Mouse (Mus musculus) testis, adult 2 months (tissue): ENCODE measurements around the gene Timm44. TPM values are rescaled to one million over a fixed set of nuclear protein-coding genes. Genes with fewer than 3 reads are reported as not detected.
A peak's percentile ranks its signal among the peaks of the same experiment; 100 is the strongest.

Experiments
- H3K27ac ChIP-seq: fragments of 200-500 bp; 2 replicates; pipeline ENCODE4 v1.5.1; 2012; ENCODE audit warnings: low read depth, low read length; ENCODE audit not compliant: control insufficient read depth, insufficient read depth
- H3K27me3 ChIP-seq: fragments of 200-500 bp; 2 replicates; pipeline ENCODE4 v1.6.1; 2012; ENCODE audit warnings: mild to moderate bottlenecking, low read length, moderate library complexity; ENCODE audit not compliant: control insufficient read depth, insufficient read depth
- H3K36me3 ChIP-seq: fragments of 200-500 bp; 2 replicates; pipeline ENCODE4 v1.6.1; 2012; ENCODE audit warnings: mild to moderate bottlenecking, low read length; ENCODE audit not compliant: control insufficient read depth, insufficient read depth
- H3K4me1 ChIP-seq: fragments of 200-500 bp; 2 replicates; pipeline ENCODE4 v1.6.1; 2012; ENCODE audit warnings: low read length; ENCODE audit not compliant: control insufficient read depth, insufficient read depth
- H3K4me3 ChIP-seq: fragments of 200-500 bp; 2 replicates; pipeline ENCODE4 v1.5.1; 2012; ENCODE audit warnings: low read depth, mild to moderate bottlenecking, low read length, moderate library complexity, mixed read lengths; ENCODE audit not compliant: control insufficient read depth
- CTCF ChIP-seq: fragments of 200-500 bp; IDR thresholded peaks from 2 replicates; pipeline ENCODE4 v1.5.1; 2012; ENCODE audit warnings: low read depth, mild to moderate bottlenecking, inconsistent platforms, low read length, moderate library complexity; ENCODE audit not compliant: control insufficient read depth, insufficient read depth, insufficient replicate concordance
- POLR2A ChIP-seq: fragments of 200-500 bp; IDR thresholded peaks from 2 replicates; pipeline ENCODE4 v1.6.1; 2012; ENCODE audit warnings: low read depth, mild to moderate bottlenecking, inconsistent platforms, low read length, moderate library complexity; ENCODE audit not compliant: control insufficient read depth
- polyA plus RNA-seq: library from polyadenylated mRNA; depleted of rRNA; stranded (reverse); fragments of >200 nt; gene quantifications from 2 replicates; pipeline ENCODE4 v1.2.3, GENCODE M21; 2012

Timm44 gene
- polyA plus RNA-seq, 1 experiment: 52.9 TPM

DNA sequence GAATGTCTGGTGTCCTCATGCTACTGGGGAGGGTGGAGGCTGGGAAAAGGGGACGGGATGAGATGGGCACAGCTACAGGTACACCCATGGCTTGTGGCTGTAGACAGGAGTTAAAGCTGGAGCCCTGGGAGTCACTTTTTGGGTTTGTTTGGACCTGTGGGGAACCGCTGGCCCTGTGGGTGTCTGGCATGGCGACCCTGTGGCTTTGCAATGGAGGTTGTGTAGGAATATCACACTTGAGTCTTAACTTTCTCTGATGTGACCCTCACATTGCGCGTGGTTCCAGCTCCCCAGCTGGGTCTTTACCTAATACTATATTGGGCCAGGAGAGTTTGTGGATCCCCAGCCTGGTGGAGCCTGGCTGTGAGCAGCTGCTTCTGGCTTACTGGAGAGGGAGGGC, 30.7 kb downstream of the Timm44 start:
- TF ChIP-seq POLR2A (no peak), CTCF (no peak)
- no peaks in the 10 kb centered on the region for H3K36me3 ChIP-seq
- no peaks in the 10 kb centered on the region for H3K27me3 ChIP-seq
- H3K4me3 ChIP-seq: no peak overlapping the region
- H3K27ac ChIP-seq: no peak overlapping the region
- H3K4me1 ChIP-seq: peaks cover 9% of the 10 kb centered on the region

DNA sequence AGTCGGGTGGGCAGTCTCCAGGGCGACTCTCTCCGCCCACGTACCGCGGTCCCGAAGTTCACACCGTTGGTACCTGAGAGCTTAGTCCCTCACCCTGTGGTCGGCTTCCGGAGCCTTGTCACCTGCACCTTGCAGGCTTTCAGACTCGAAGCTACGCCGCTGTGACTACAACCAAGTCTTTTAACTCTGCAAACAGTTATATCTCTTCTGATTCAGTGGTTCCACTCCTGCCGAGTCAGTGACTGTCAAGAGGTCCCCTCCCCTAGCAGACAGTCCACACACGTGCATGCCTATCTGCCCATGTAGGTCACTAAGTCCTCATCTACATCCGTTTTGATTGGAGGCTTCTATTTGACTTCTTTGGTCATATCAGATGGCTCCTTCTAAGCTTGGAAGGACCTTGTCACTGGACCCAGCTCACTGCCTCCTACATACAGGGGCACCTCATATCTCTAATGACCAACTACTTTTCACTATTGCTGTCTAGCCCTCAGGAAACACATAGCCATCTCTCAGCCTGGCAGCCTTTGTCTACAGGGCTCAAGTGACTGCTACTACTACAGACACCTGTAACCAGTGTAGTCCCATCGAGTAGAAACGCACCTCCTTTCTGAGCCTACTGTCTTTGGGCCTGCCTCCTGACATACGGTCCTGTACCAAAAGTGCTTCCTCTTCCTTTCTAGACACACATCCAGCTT, 36.4 kb downstream of the Timm44 start:
- no peak for TF ChIP-seq CTCF
- peak; percentile 19; the same call in 1 of the 2 replicates for TF ChIP-seq POLR2A
- Histone ChIP-seq H3K27ac (peak overlapping the region; percentile 86), H3K4me3 (peak overlapping the region; percentile 96), H3K36me3 (no peaks in the 10 kb centered on the region), H3K27me3 (no peaks in the 10 kb centered on the region), H3K4me1 (peaks cover 3% of the 10 kb centered on the region; the same call in 1 of the 2 replicates)

DNA sequence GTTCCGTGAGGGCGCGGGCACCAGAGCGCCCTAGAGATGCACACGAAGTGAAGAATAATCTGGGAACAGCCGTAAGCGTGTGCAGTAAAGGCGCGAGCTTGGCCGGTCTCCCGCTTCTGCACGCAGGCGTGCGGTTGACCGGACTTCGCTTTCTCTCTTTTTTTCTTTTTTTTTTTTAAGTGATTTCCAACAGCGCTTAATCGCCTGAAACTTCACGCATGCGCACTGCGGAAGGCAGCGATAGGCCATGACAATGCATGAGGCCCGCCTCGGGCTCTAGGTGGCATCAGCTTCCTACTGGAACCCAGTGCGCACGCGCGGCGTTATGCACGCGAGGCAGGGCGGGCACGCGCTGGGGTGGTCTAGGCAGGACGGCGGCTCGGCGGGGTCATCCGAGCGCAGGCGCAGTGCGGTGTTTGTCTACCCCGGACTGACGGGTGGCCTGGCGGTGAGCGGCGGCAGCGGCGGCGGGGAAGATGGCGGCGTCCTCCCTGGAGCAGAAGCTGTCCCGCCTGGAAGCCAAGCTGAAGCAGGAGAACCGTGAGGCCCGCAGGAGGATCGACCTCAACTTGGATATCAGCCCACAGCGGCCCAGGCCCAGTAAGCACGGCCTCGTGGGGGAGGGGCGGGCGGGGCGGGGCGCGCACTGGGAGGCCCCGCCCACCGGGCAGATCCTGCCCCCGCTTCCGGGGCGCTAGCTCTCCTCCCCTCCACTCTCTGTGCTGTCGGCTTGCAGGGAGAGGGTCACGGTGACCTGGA, 37.1 kb downstream of the Timm44 start, which contains the start of the genes Map2k7 and Gm49320:
Gene Map2k7, plus strand, starts transcription at position 307 of the 759 bp plus-strand sequence.
Gene Gm49320, plus strand, starts transcription at position 432 of the 759 bp plus-strand sequence.
- Histone ChIP-seq H3K27me3 (no peaks in the 10 kb centered on the region), H3K27ac (peak within 1 kb of the TSS; percentile 95), H3K4me3 (peak within 1 kb of the TSS; percentile 96), H3K4me1 (peaks cover 3% of the 10 kb centered on the region; the same call in 1 of the 2 replicates), H3K36me3 (no peaks in the 10 kb centered on the region)
- TF ChIP-seq CTCF (no peak; the same call in 1 of the 2 replicates), POLR2A (peak; percentile 45; the same call in 1 of the 2 replicates)

DNA sequence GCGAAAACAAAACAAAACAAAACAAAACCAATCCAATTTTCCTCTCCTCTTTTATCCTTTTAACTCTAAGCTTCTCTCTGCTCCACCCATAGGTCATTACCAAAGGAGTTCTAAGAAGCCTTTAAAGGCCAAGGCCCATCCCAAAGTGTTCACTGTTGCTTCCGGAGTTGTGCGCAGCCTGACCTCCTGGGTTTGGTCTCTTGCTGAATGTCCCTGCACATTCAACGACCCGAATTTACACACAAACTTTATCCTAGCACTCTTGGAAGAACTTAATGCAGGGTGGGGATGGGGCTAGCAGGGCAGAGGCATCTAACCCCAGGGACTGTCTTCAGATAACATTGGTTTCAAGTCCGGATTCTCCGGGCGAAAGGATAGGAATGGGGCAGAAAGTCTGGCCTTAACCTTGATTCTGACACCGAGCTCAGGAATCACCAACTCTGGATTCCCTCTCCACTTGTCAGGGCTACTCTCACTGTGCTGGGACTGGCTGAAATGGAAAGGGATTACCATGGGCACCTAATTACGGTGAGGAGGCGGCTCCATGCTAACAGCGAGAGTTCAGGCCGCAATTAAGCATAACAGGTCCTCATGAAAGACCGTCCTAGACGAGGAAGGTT, 37.8 kb downstream of the Timm44 start:
- Histone ChIP-seq H3K27me3 (no peaks in the 10 kb centered on the region), H3K27ac (peak overlapping the region; percentile 95), H3K4me1 (peaks cover 3% of the 10 kb centered on the region; the same call in 1 of the 2 replicates), H3K36me3 (no peaks in the 10 kb centered on the region), H3K4me3 (peak overlapping the region; percentile 96)
- no peak for TF ChIP-seq CTCF
- TF ChIP-seq POLR2A: no peak

DNA sequence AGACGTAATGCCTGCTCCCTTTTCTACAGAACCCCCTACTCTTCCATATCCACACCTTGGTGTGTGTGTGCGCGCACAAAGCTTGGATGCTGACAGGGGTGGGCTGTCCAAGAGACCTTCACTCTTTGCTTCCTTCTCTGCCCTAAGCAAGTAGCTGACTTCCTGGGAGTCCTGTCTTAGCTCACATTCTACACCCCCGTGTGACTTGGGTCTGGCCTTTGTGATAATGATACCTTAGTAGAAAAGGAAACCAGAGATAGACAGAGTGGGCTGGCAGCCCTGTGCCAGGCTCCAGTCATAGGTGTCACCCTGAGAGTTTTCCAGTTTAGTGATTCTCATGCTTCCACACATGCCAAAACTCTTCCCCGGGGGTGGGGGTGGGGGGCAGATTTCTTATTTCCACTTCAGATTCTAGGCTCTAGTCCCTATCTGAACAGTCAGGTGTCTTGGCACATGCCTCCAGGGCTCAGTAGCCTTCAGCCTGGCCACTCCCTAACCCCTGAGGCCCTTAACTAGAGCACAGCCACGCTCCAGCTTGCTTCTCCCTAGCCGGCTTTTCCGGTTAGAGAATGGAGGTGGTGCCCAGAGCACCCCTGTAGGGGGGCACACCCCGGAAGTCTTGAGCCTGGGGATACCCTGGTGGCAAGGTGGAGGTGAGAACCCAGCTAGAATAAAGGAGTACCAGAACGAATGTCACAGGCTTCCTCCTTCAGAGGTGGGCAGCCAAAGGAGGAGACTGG, 44.9 kb downstream of the Timm44 start:
- Histone ChIP-seq H3K27ac (no peak overlapping the region), H3K4me3 (no peak overlapping the region), H3K36me3 (no peaks in the 10 kb centered on the region), H3K4me1 (peaks cover 11% of the 10 kb centered on the region), H3K27me3 (no peaks in the 10 kb centered on the region)
- TF ChIP-seq CTCF: no peak
- no peak for TF ChIP-seq POLR2A

DNA sequence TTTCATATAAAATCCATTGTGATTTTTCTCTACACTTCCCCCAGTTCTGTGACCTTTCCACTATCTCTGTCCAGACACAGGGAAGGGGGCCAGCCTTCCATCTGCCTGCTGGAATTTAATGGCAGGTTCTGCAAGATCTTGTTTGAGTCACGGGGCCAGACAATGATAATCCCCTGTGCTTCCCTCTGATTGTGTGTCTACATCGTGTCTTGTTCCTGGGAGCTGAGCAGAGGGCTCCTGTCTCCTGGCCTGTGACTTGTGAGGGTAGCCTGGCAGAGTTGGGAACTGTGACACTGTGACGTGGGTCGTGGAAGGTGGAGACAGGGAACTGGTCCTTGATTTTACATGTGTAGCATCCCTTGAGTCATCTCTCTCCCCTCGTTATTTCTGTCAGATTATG, 45.9 kb downstream of the Timm44 start:
- TF ChIP-seq POLR2A (no peak), CTCF (no peak)
- Histone ChIP-seq H3K27me3 (no peaks in the 10 kb centered on the region), H3K36me3 (no peaks in the 10 kb centered on the region)

DNA sequence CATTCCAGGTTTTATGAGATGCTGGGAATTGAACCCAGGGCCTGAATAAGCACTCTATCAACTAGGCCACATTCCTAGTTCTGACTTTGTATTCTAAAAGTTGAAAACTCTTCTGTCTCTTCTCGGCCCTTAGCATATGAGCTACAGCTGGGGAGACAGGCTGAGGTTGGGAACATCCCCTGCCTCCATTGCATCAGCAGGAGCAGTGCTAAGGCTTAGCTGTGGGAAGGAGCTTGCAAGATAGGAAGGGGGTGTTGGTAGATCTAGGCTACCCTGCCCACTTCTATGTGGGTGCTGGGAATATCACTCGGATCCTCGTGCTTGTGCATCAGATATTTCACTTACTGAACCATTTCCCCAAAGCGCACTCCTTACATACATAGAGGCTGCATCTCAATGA, 47.8 kb downstream of the Timm44 start:
- Histone ChIP-seq H3K4me1 (peaks cover 11% of the 10 kb centered on the region), H3K27ac (no peak overlapping the region), H3K27me3 (no peaks in the 10 kb centered on the region), H3K36me3 (no peaks in the 10 kb centered on the region), H3K4me3 (no peak overlapping the region)
- TF ChIP-seq POLR2A (no peak), CTCF (no peak)

More for the DNA sequence above, 45.9 kb downstream of the Timm44 start:
- no peak overlapping the region for H3K27ac ChIP-seq
- H3K4me3 ChIP-seq: no peak overlapping the region
- peaks cover 11% of the 10 kb centered on the region for H3K4me1 ChIP-seq
